Mouse (Mus musculus): ENCODE results near the gene Pgpep1l. TPM values are rescaled to one million over a fixed set of nuclear protein-coding genes. Genes with fewer than 3 reads are reported as not detected.

Pgpep1l gene
- polyA plus RNA-seq (2015; fragmentation: Nextera tagmentation; extraction: Ambion mirVana) = not detected in 2 replicates

GRCm38 (mm10) chr7:68264028-68264453, at the start of gene Pgpep1l:
TSS of gene Pgpep1l (minus strand) at chr7:68264233.
- 8% methylated on average over 25 of the region's 25 CpGs for WGBS
- ATAC-seq = peak; percentile 66
- Histone ChIP-seq H3K4me3 (peak within 1 kb of the TSS; percentile 31), H3K4me2 (peak within 1 kb of the TSS; percentile 63), H3K27me3 (peaks cover 25% of the 10 kb centered on the region), H3K9me3 (replicated peaks) (no peaks in the 10 kb centered on the region), H3K4me1 (peaks cover 16% of the 10 kb centered on the region), H3K9ac (no peak within 1 kb of the TSS), H3K27ac (no peak within 1 kb of the TSS), H3K36me3 (ENCODE audit: poor library complexity, severe bottlenecking) (no peaks in the 10 kb centered on the region)

GRCm38 (mm10) chr7:68313038-68313782, 49.2 kb upstream of the Pgpep1l start:
- H3K27me3 ChIP-seq = no peaks in the 10 kb centered on the region
- H3K27ac ChIP-seq = no peak overlapping the region
- 85% methylated on average over 14 of the region's 14 CpGs for WGBS
- no peak for ATAC-seq
- no peak overlapping the region for H3K4me3 ChIP-seq
- no peak overlapping the region for H3K9ac ChIP-seq
- H3K4me1 ChIP-seq = no peaks in the 10 kb centered on the region
- H3K4me2 ChIP-seq = no peak overlapping the region
- H3K9me3 ChIP-seq (replicated peaks) = no peaks in the 10 kb centered on the region
- no peaks in the 10 kb centered on the region for H3K36me3 ChIP-seq (ENCODE audit: poor library complexity, severe bottlenecking)

GRCm38 (mm10) chr7:68312395-68312794, 48.4 kb upstream of the Pgpep1l start:
- no peak for ATAC-seq
- H3K36me3 ChIP-seq (ENCODE audit: poor library complexity, severe bottlenecking) = no peaks in the 10 kb centered on the region
- H3K27ac ChIP-seq = no peak overlapping the region
- no peak overlapping the region for H3K4me3 ChIP-seq
- H3K4me2 ChIP-seq = no peak overlapping the region
- 0 out of 2 replicates have a peak, but pooled peaks cover 3% of the 10 kb centered on the region for H3K27me3 ChIP-seq
- no peaks in the 10 kb centered on the region for H3K4me1 ChIP-seq
- 86% methylated on average over 5 of the region's 5 CpGs for WGBS
- no peaks in the 10 kb centered on the region for H3K9me3 ChIP-seq (replicated peaks)
- H3K9ac ChIP-seq = no peak overlapping the region

GRCm38 (mm10) chr7:68311469-68311868, 47.4 kb upstream of the Pgpep1l start:
- Histone ChIP-seq H3K9ac (no peak overlapping the region), H3K4me3 (no peak overlapping the region), H3K27me3 (0 out of 2 replicates have a peak, but pooled peaks cover 3% of the 10 kb centered on the region), H3K4me2 (no peak overlapping the region), H3K27ac (no peak overlapping the region), H3K9me3 (replicated peaks) (no peaks in the 10 kb centered on the region), H3K36me3 (ENCODE audit: poor library complexity, severe bottlenecking) (no peaks in the 10 kb centered on the region), H3K4me1 (no peaks in the 10 kb centered on the region)
- WGBS = 89% methylated on average over 6 of the region's 6 CpGs
- ATAC-seq = no peak

- 97% methylated on average over 8 of the region's 8 CpGs for WGBS
- Histone ChIP-seq H3K27ac (no peak overlapping the region), H3K9ac (no peak overlapping the region), H3K36me3 (ENCODE audit: poor library complexity, severe bottlenecking) (no peaks in the 10 kb centered on the region), H3K4me1 (no peaks in the 10 kb centered on the region; the same call in 1 of the 2 replicates), H3K4me3 (no peak overlapping the region), H3K27me3 (0 out of 2 replicates have a peak, but pooled peaks cover 3% of the 10 kb centered on the region), H3K4me2 (no peak overlapping the region), H3K9me3 (replicated peaks) (no peaks in the 10 kb centered on the region)
- no peak for ATAC-seq
Measured at GRCm38 (mm10) chr7:68306756-68307155, 42.7 kb upstream of the Pgpep1l start.

- no peak overlapping the region for H3K4me2 ChIP-seq
- 0 out of 2 replicates have a peak, but pooled peaks cover 3% of the 10 kb centered on the region for H3K27me3 ChIP-seq
- 54% methylated on average over 11 of the region's 11 CpGs for WGBS
- H3K4me1 ChIP-seq = no peaks in the 10 kb centered on the region; the same call in 1 of the 2 replicates
- no peaks in the 10 kb centered on the region for H3K36me3 ChIP-seq (ENCODE audit: poor library complexity, severe bottlenecking)
- H3K9me3 ChIP-seq (replicated peaks) = no peaks in the 10 kb centered on the region
- H3K4me3 ChIP-seq = no peak overlapping the region
- no peak for ATAC-seq
- H3K9ac ChIP-seq = no peak overlapping the region
- H3K27ac ChIP-seq = no peak overlapping the region
Measured at GRCm38 (mm10) chr7:68305781-68306575, 41.9 kb upstream of the Pgpep1l start.

- no peak overlapping the region for H3K4me2 ChIP-seq
- 75% methylated on average over 6 of the region's 6 CpGs for WGBS
- no peak for ATAC-seq
- no peak overlapping the region for H3K4me3 ChIP-seq
- no peak overlapping the region for H3K27ac ChIP-seq
- H3K9ac ChIP-seq = no peak overlapping the region
- H3K9me3 ChIP-seq (replicated peaks) = no peaks in the 10 kb centered on the region
- 0 out of 2 replicates have a peak, but pooled peaks cover 3% of the 10 kb centered on the region for H3K27me3 ChIP-seq
- no peaks in the 10 kb centered on the region for H3K36me3 ChIP-seq (ENCODE audit: poor library complexity, severe bottlenecking)
- no peaks in the 10 kb centered on the region; the same call in 1 of the 2 replicates for H3K4me1 ChIP-seq
Measured at GRCm38 (mm10) chr7:68303685-68304084, 39.7 kb upstream of the Pgpep1l start.

GRCm38 (mm10) chr7:68302586-68303433, 38.8 kb upstream of the Pgpep1l start:
- Histone ChIP-seq H3K4me1 (no peaks in the 10 kb centered on the region; the same call in 1 of the 2 replicates), H3K9ac (no peak overlapping the region), H3K27ac (no peak overlapping the region), H3K27me3 (0 out of 2 replicates have a peak, but pooled peaks cover 3% of the 10 kb centered on the region), H3K4me3 (no peak overlapping the region), H3K9me3 (replicated peaks) (no peaks in the 10 kb centered on the region), H3K36me3 (ENCODE audit: poor library complexity, severe bottlenecking) (no peaks in the 10 kb centered on the region), H3K4me2 (peak overlapping the region; percentile 25; the same call in 1 of the 2 replicates)
- peak; percentile 86 for ATAC-seq
- 35% methylated on average over 18 of the region's 18 CpGs for WGBS

- H3K9ac ChIP-seq = no peak overlapping the region
Measured at GRCm38 (mm10) chr7:68301160-68301559, 37.1 kb upstream of the Pgpep1l start.

GRCm38 (mm10) chr7:68298381-68299076, 34.5 kb upstream of the Pgpep1l start:
- no peaks in the 10 kb centered on the region for H3K9me3 ChIP-seq (replicated peaks)
- no peak overlapping the region for H3K4me2 ChIP-seq
- H3K36me3 ChIP-seq (ENCODE audit: poor library complexity, severe bottlenecking) = no peaks in the 10 kb centered on the region
- no peak overlapping the region for H3K9ac ChIP-seq
- no peak overlapping the region for H3K27ac ChIP-seq
- ATAC-seq = no peak
- 90% methylated on average over 13 of the region's 13 CpGs for WGBS
- no peaks in the 10 kb centered on the region; the same call in 1 of the 2 replicates for H3K4me1 ChIP-seq
- H3K27me3 ChIP-seq = no peaks in the 10 kb centered on the region
- no peak overlapping the region for H3K4me3 ChIP-seq

More at GRCm38 (mm10) chr7:68301160-68301559, 37.1 kb upstream of the Pgpep1l start:
- WGBS = 84% methylated on average over 7 of the region's 7 CpGs
- Histone ChIP-seq H3K4me2 (no peak overlapping the region), H3K27me3 (no peaks in the 10 kb centered on the region), H3K4me1 (no peaks in the 10 kb centered on the region; the same call in 1 of the 2 replicates), H3K27ac (no peak overlapping the region), H3K9me3 (replicated peaks) (no peaks in the 10 kb centered on the region), H3K36me3 (ENCODE audit: poor library complexity, severe bottlenecking) (no peaks in the 10 kb centered on the region), H3K4me3 (no peak overlapping the region)
- ATAC-seq = no peak

- H3K9ac ChIP-seq = no peak overlapping the region
- H3K4me2 ChIP-seq = no peak overlapping the region
- ATAC-seq = no peak
- H3K27me3 ChIP-seq = no peaks in the 10 kb centered on the region
- no peaks in the 10 kb centered on the region for H3K36me3 ChIP-seq (ENCODE audit: poor library complexity, severe bottlenecking)
- no peaks in the 10 kb centered on the region for H3K4me1 ChIP-seq
- H3K9me3 ChIP-seq (replicated peaks) = no peaks in the 10 kb centered on the region
- no peak overlapping the region for H3K27ac ChIP-seq
- no peak overlapping the region for H3K4me3 ChIP-seq
- WGBS = 92% methylated on average over 5 of the region's 5 CpGs
Measured at GRCm38 (mm10) chr7:68296487-68296886, 32.5 kb upstream of the Pgpep1l start.

All from forebrain, embryonic 13.5 days (tissue).